Mouse (Mus musculus) stomach, embryonic 15.5 days (tissue): ENCODE results near the gene Ecm1. TPM values are rescaled to one million over a fixed set of nuclear protein-coding genes. Genes with fewer than 3 reads are reported as not detected.
"Not testable (repeated sequence)": the region's sequence is repeated elsewhere in the genome, so short reads cannot be mapped to it uniquely, and the experiment has no call there.

Experiments used
- ATAC-seq: fragments of 200-750 bp; cut with Nextera tagmentation; 2 replicates; pipeline ENCODE4 v1.8.0; 2017; ENCODE audit warnings: low read depth, moderate number of reproducible peaks, moderate TSS enrichment; ENCODE audit not compliant: insufficient read depth, low FRiP score
- H3K27ac ChIP-seq: fragments of 300-500 bp; sonication (generic); 2 replicates; pipeline ENCODE4 v1.5.1; 2015; ENCODE audit warnings: mild to moderate bottlenecking, inconsistent platforms
- H3K27me3 ChIP-seq: fragments of 300-500 bp; sonication (generic); replicated peaks from 2 replicates; pipeline ENCODE4 v1.6.1; 2015; ENCODE audit warnings: inconsistent platforms
- H3K36me3 ChIP-seq: fragments of 300-500 bp; sonication (generic); 2 replicates; pipeline ENCODE4 v1.6.1; 2015; ENCODE audit warnings: inconsistent platforms
- H3K4me1 ChIP-seq: fragments of 300-500 bp; sonication (generic); 2 replicates; pipeline ENCODE4 v1.6.1; 2015; ENCODE audit warnings: inconsistent platforms
- H3K4me2 ChIP-seq: fragments of 300-500 bp; sonication (generic); 2 replicates; pipeline ENCODE4 v1.6.1; 2015; ENCODE audit warnings: mild to moderate bottlenecking, inconsistent platforms
- H3K4me3 ChIP-seq: fragments of 300-500 bp; sonication (generic); replicated peaks from 2 replicates; pipeline ENCODE4 v1.5.1; 2015; ENCODE audit warnings: inconsistent platforms
- H3K9ac ChIP-seq: fragments of 300-500 bp; sonication (generic); 2 replicates; pipeline ENCODE4 v1.6.1; 2015; ENCODE audit warnings: inconsistent platforms
- H3K9me3 ChIP-seq: fragments of 300-500 bp; sonication (generic); 2 replicates; pipeline ENCODE4 v1.6.1; 2016; ENCODE audit warnings: inconsistent platforms
- WGBS: fragments of 180-500 bp; shearing (Covaris S2); methylation state at CpG from one replicate; pipeline ENCODE4 v1.1.7; 2015; 5-methylcytosine and 5-hydroxymethylcytosine counted together
- polyA plus RNA-seq: library from polyadenylated mRNA; unstranded; fragments of >200 nt; fragmentation: Nextera tagmentation; extraction: Ambion mirVana; gene quantifications from 2 replicates; pipeline ENCODE4 v1.2.1, GENCODE M21; 2015

Gene Ecm1
- polyA plus RNA-seq, 1 experiment from 2014 or later = 42.6 TPM

GRCm38 (mm10) chr3:95700233-95700681 is 39.1 kb downstream of the Ecm1 start:
- Histone ChIP-seq H3K4me2 (no peak overlapping the region), H3K27me3 (no peaks in the 10 kb centered on the region), H3K9me3 (no peaks in the 10 kb centered on the region), H3K4me3 (no peak overlapping the region), H3K4me1 (peaks cover 20% of the 10 kb centered on the region), H3K36me3 (no peaks in the 10 kb centered on the region), H3K27ac (peak overlapping the region; percentile 88; the same call in 1 of the 2 replicates), H3K9ac (no peak overlapping the region)
- 60% methylated on average over 6 of the region's 6 CpGs for WGBS
- no peak for ATAC-seq

DNA sequence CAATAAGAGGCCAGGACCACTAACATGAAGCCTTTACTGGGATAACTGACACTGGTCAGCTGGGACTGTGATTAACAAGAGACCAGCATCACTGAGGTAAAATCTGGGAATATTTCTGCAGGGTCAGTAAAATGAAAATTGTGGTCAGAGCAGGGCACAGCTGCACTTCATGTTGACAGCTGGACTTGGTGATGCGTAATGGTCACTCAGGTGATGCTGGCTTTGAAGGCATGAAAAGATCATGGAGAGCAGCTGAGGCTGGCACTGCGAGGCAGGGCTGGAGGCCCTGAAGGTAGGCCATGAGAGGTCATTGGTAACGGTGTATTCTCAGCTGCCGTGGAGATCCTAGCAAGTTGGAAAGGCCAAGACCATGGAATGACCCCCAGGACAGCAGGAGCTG is 41.1 kb downstream of the Ecm1 start:
- Histone ChIP-seq H3K27ac (no peak overlapping the region), H3K9ac (no peak overlapping the region), H3K4me2 (no peak overlapping the region), H3K27me3 (no peaks in the 10 kb centered on the region), H3K4me1 (peaks cover 20% of the 10 kb centered on the region), H3K4me3 (no peak overlapping the region), H3K9me3 (no peaks in the 10 kb centered on the region), H3K36me3 (no peaks in the 10 kb centered on the region)
- WGBS = 92% methylated on average over 4 of the region's 4 CpGs
- no peak for ATAC-seq

- Histone ChIP-seq H3K9me3 (no peaks in the 10 kb centered on the region), H3K36me3 (no peaks in the 10 kb centered on the region), H3K9ac (no peak overlapping the region), H3K27me3 (no peaks in the 10 kb centered on the region), H3K4me2 (no peak overlapping the region), H3K27ac (0 out of 2 replicates have a peak overlapping the region, but pooled peaks have one; percentile 26), H3K4me3 (no peak overlapping the region), H3K4me1 (peaks cover 13% of the 10 kb centered on the region)
- ATAC-seq = peak; percentile 47
- 24% methylated on average over 7 of the region's 7 CpGs for WGBS
These were observed 43.0 kb downstream of the Ecm1 start for GRCm38 (mm10) chr3:95696360-95696759.

GRCm38 (mm10) chr3:95695796-95696195 is 43.6 kb downstream of the Ecm1 start:
- H3K4me3 ChIP-seq = no peak overlapping the region
- H3K4me1 ChIP-seq = peaks cover 11% of the 10 kb centered on the region
- no peaks in the 10 kb centered on the region for H3K27me3 ChIP-seq
- H3K27ac ChIP-seq = no peak overlapping the region
- no peak overlapping the region for H3K9ac ChIP-seq
- H3K36me3 ChIP-seq = no peaks in the 10 kb centered on the region
- no peak overlapping the region for H3K4me2 ChIP-seq
- WGBS = 54% methylated on average over 3 of the region's 3 CpGs
- no peaks in the 10 kb centered on the region for H3K9me3 ChIP-seq
- ATAC-seq = no peak

DNA sequence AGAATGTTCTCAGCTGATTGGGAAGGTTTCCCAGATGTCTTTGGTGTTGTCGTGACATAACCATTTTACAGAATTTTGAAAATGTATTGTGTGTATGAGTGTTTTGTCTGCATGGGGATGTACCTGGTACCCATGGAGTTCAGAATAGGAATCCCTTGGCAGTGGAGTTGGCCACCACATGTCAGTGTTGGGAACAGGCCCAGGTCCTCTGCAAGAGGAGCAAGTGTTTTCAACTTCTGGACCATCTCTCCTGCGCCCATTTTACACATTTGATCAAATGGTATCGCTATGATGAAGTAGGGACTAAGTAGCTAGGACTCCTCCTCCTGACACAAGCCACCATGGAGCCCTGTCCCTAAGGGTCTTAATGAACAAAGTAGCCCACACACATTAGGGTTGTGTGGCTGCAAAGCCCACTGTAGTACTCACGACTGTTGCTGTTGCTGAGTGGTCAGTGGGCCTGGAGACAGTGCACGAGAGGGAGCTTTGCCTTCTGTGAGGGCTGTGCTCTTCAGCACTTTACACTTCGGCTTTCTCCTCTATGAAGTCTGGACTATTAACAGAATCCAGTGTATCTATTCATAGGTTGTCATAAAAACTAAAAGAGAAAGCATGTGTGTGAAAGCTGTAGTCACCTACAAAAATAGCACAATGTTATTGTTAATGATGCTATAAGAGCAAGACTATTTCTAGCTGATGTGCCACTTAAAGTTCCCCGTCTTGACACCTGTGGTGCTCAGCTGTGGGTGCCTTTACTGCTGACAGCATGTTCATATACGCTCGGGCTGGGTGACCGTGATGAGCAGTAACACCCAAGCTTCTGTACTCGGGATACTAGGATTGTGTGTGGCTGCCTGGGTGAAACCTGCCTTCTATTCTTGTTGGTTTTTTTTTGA is 44.3 kb downstream of the Ecm1 start:
- ATAC-seq = no peak
- Histone ChIP-seq H3K27ac (no peak overlapping the region), H3K4me1 (peaks cover 5% of the 10 kb centered on the region; the same call in 1 of the 2 replicates), H3K36me3 (no peaks in the 10 kb centered on the region), H3K27me3 (no peaks in the 10 kb centered on the region), H3K4me3 (no peak overlapping the region), H3K4me2 (no peak overlapping the region), H3K9ac (no peak overlapping the region), H3K9me3 (no peaks in the 10 kb centered on the region)
- 84% methylated on average over 11 of the region's 11 CpGs for WGBS

- Histone ChIP-seq H3K27ac (no peak overlapping the region; the same call in 1 of the 2 replicates), H3K9me3 (no peaks in the 10 kb centered on the region), H3K27me3 (no peaks in the 10 kb centered on the region), H3K9ac (no peak overlapping the region), H3K36me3 (no peaks in the 10 kb centered on the region), H3K4me1 (peaks cover 9% of the 10 kb centered on the region; the same call in 1 of the 2 replicates), H3K4me2 (no peak overlapping the region), H3K4me3 (no peak overlapping the region)
- ATAC-seq = no peak
- WGBS = 60% methylated on average over 11 of the region's 11 CpGs
These were observed 45.3 kb downstream of the Ecm1 start for GRCm38 (mm10) chr3:95693821-95694807.

DNA sequence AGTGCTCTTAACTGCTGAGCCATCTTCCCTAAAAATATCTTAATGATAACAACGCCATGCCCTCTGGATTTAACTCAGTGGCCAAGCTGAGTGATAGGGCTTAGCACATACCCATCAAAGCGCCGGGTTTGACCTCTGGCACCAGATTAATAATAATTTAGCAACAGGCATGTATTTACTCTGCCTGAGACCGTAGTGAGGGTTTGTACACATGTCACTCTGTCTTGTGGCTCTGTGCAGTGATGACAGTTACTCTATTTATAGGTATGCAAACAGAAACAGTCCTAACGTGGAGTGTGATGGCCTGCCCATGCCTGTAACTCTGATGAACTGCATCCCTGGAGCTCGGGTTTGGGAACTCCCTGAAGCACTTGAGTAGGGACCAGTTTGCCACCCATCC is 46.7 kb downstream of the Ecm1 start:
- WGBS = 56% methylated on average over 6 of the region's 6 CpGs
- H3K4me1 ChIP-seq = peaks cover 14% of the 10 kb centered on the region; the same call in 1 of the 2 replicates

DNA sequence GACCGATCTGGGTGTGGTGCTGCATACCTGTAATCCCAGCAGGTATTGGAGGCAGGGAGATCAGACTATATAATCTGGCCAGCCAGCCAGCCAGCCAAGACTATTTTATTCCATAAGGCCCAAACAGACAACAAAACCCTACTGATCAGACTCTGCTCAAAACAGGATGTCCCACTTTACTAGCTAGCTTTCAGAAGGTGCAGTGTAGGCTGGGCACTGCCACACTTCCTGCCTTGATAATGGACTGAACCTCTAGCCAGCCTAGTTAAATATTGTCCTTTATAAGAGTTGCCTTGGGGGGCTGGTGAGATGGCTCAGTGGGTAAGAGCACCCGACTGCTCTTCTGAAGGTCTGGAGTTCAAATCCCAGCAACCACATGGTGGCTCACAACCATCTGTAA is 48.8 kb downstream of the Ecm1 start:
- peaks cover 25% of the 10 kb centered on the region for H3K4me1 ChIP-seq
- H3K27me3 ChIP-seq, ATAC-seq, H3K4me3 ChIP-seq, H3K4me2 ChIP-seq, H3K9ac ChIP-seq, H3K36me3 ChIP-seq, H3K9me3 ChIP-seq: not testable (repeated sequence)
- H3K27ac ChIP-seq = 0 out of 2 replicates have a peak overlapping the region, but pooled peaks have one; percentile 32
- WGBS = 79% methylated on average over 2 of the region's 2 CpGs

More for the DNA sequence above, 46.7 kb downstream of the Ecm1 start:
- Histone ChIP-seq H3K27ac (no peak overlapping the region), H3K27me3 (no peaks in the 10 kb centered on the region), H3K4me2 (no peak overlapping the region), H3K9ac (no peak overlapping the region), H3K4me3 (no peak overlapping the region), H3K9me3 (no peaks in the 10 kb centered on the region), H3K36me3 (no peaks in the 10 kb centered on the region)
- no peak for ATAC-seq

- H3K9me3 ChIP-seq = no peaks in the 10 kb centered on the region
- ATAC-seq = no peak
- H3K4me3 ChIP-seq = no peak overlapping the region
- 23% methylated on average over 2 of the region's 2 CpGs for WGBS
- H3K27ac ChIP-seq = peak overlapping the region; percentile 49; the same call in 1 of the 2 replicates
- H3K36me3 ChIP-seq = no peaks in the 10 kb centered on the region
- no peaks in the 10 kb centered on the region for H3K27me3 ChIP-seq
- H3K4me2 ChIP-seq = no peak overlapping the region
- H3K4me1 ChIP-seq = peaks cover 25% of the 10 kb centered on the region
- H3K9ac ChIP-seq = no peak overlapping the region
These were observed 49.4 kb downstream of the Ecm1 start for GRCm38 (mm10) chr3:95689940-95690339.

DNA sequence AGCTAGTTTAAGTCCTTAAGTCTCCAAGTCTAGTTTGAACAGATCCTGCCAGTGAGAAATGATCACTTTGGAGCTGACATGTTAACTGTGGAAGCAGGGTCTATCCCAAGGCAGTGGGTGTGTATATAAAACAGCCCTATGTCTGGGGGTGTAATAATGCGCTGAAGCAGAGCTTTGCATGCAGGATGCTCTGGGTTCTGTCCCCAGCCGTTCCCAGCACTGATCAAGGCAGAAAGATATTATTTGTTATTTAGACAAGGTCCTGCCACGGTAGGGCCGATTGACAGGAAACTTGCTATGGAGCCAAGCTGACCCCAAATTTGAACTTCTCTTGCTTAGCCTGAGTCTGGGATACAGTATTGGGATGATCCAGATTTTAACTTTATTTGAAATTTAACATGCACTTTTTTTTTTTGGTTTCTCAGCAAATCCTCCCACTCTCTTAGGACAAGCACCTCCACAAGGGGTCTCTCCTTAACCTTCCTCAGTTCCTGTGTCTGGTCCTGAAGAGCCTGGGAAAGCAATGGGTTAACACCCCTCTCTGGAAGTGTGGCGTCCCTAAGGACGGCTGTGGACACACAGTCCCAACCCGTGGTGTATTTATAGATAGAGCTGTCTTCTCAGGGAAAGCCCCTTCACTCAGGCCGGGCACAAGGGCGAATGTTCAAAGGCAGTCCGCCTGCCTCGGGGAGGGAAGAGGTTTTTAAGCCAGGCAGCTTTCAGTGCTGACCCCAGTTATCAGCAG is 50.0 kb downstream of the Ecm1 start:
- H3K27ac ChIP-seq = peak overlapping the region; percentile 49; the same call in 1 of the 2 replicates
- no peak overlapping the region for H3K9ac ChIP-seq
- WGBS = 19% methylated on average over 11 of the region's 11 CpGs
- H3K9me3 ChIP-seq = no peaks in the 10 kb centered on the region
- no peaks in the 10 kb centered on the region for H3K36me3 ChIP-seq
- H3K27me3 ChIP-seq = no peaks in the 10 kb centered on the region
- H3K4me2 ChIP-seq = no peak overlapping the region
- H3K4me1 ChIP-seq = peaks cover 29% of the 10 kb centered on the region
- no peak for ATAC-seq
- H3K4me3 ChIP-seq = no peak overlapping the region
